ENCODE assay signal across 9 mouse cellular contexts in genomic region chr15:83025041-83025760, GRCm38 (mm10). TPM values are rescaled to one million over a fixed set of nuclear protein-coding genes. Genes with fewer than 3 reads are reported as not detected.
A peak's percentile ranks its signal among the peaks of the same experiment; 100 is the strongest.
DNase-seq lines count a peak whose midpoint lies in the region; ATAC-seq lines count a peak whose summit lies in the region.
"Had no signal": no experiment of that assay in that cellular context is flagged by ENCODE, and none has a peak within 500 bp of the region (broad histone marks: within the 10 kb centered on the region; RNA-seq: fewer than 3 reads in every experiment).

No protein-coding gene starts in this region.

- no peak for ATAC-seq in hindbrain, embryonic 11.5 days (ENCODE audit: low FRiP score)
- ATAC-seq in hindbrain, embryonic 12.5 days (ENCODE audit: low FRiP score), result no peak
- ATAC-seq in kidney, embryonic 16.5 days (ENCODE audit: low FRiP score, low TSS enrichment), result peak; percentile 80
- 0 out of 2 replicates have a peak, but pooled peaks have one; percentile 32 for ATAC-seq in neural tube, embryonic 13.5 days (ENCODE audit: low read depth)

- H3K4me1 ChIP-seq in hindbrain, embryonic 11.5 days (replicated peaks; ENCODE audit: control insufficient read depth, insufficient read depth, low read length), result peaks cover 15% of the 10 kb centered on the region
- peaks cover 29% of the 10 kb centered on the region for H3K4me1 ChIP-seq in hindbrain, embryonic 12.5 days
- H3K4me1 ChIP-seq in kidney, embryonic 16.5 days (ENCODE audit: insufficient read depth, low read length), result peaks cover 37% of the 10 kb centered on the region
- H3K4me1 ChIP-seq in neural tube, embryonic 13.5 days (replicated peaks), result peaks cover 34% of the 10 kb centered on the region

- no peaks in the 10 kb centered on the region for H3K36me3 ChIP-seq in hindbrain, embryonic 11.5 days (ENCODE audit: control insufficient read depth, insufficient read depth, low read length)
- no peaks in the 10 kb centered on the region for H3K36me3 ChIP-seq in hindbrain, embryonic 12.5 days
- H3K36me3 ChIP-seq in kidney, embryonic 16.5 days (ENCODE audit: insufficient read depth, low read length), result no peaks in the 10 kb centered on the region
- no peaks in the 10 kb centered on the region for H3K36me3 ChIP-seq in neural tube, embryonic 13.5 days

- WGBS in hindbrain, embryonic 11.5 days, result 23% methylated on average over 25 of the region's 25 CpGs
- 20% methylated on average over 25 of the region's 25 CpGs for WGBS in hindbrain, embryonic 12.5 days
- WGBS in kidney, embryonic 16.5 days, result 11% methylated on average over 25 of the region's 25 CpGs
- WGBS in neural tube, embryonic 13.5 days, result 15% methylated on average over 25 of the region's 25 CpGs

- H3K4me3 ChIP-seq in hindbrain, embryonic 11.5 days (ENCODE audit: low read depth, low read length), result no peak overlapping the region
- no peak overlapping the region for H3K4me3 ChIP-seq in hindbrain, embryonic 12.5 days
- no peak overlapping the region for H3K4me3 ChIP-seq in kidney, embryonic 16.5 days (ENCODE audit: low read length)
- no peak overlapping the region for H3K4me3 ChIP-seq in neural tube, embryonic 13.5 days

- peak; percentile 43 for DNase-seq in hindbrain, embryonic 11.5 days (ENCODE audit: low spot score)
- peak; percentile 80 for DNase-seq in forelimb bud, embryonic 11.5 days (ENCODE audit: low read depth, low spot score)
- no peak for DNase-seq in thymus, postnatal 14 days
- no peak for DNase-seq in urinary bladder, postnatal 4 days (ENCODE audit: low spot score in 2 of 2)
- DNase-seq in ovary, postnatal 10 days (ENCODE audit: low spot score), result no peak
- DNase-seq: adrenal gland, postnatal 10 days had no signal

- no peak overlapping the region for H3K4me2 ChIP-seq in hindbrain, embryonic 11.5 days (replicated peaks; ENCODE audit: low read depth, low read length)
- no peak overlapping the region for H3K4me2 ChIP-seq in hindbrain, embryonic 12.5 days (replicated peaks)
- H3K4me2 ChIP-seq in kidney, embryonic 16.5 days (replicated peaks; ENCODE audit: low read depth, low read length), result peak overlapping the region; percentile 23
- H3K4me2 ChIP-seq in neural tube, embryonic 13.5 days, result no peak overlapping the region

- 0 out of 2 replicates have a peak, but pooled peaks cover 2% of the 10 kb centered on the region for H3K27me3 ChIP-seq in hindbrain, embryonic 11.5 days (ENCODE audit: control insufficient read depth, insufficient read depth, low read length)
- peaks cover 25% of the 10 kb centered on the region for H3K27me3 ChIP-seq in hindbrain, embryonic 12.5 days
- H3K27me3 ChIP-seq in kidney, embryonic 16.5 days (ENCODE audit: insufficient read depth, low read length), result no peaks in the 10 kb centered on the region; the same call in 1 of the 2 replicates
- H3K27me3 ChIP-seq in neural tube, embryonic 13.5 days, result peaks cover 61% of the 10 kb centered on the region

- H3K27ac ChIP-seq in hindbrain, embryonic 11.5 days (ENCODE audit: low read depth, low read length), result no peak overlapping the region
- H3K27ac ChIP-seq in hindbrain, embryonic 12.5 days, result no peak overlapping the region
- 0 out of 2 replicates have a peak overlapping the region, but pooled peaks have one; percentile 35 for H3K27ac ChIP-seq in kidney, embryonic 16.5 days (ENCODE audit: low read length)
- 0 out of 2 replicates have a peak overlapping the region, but pooled peaks have one; percentile 5 for H3K27ac ChIP-seq in neural tube, embryonic 13.5 days (replicated peaks)

- no peaks in the 10 kb centered on the region for H3K9me3 ChIP-seq in hindbrain, embryonic 11.5 days (ENCODE audit: control insufficient read depth, low read length)
- H3K9me3 ChIP-seq in hindbrain, embryonic 12.5 days (replicated peaks), result no peaks in the 10 kb centered on the region
- H3K9me3 ChIP-seq in kidney, embryonic 16.5 days (ENCODE audit: low read length), result no peaks in the 10 kb centered on the region
- no peaks in the 10 kb centered on the region for H3K9me3 ChIP-seq in neural tube, embryonic 13.5 days

- no peak overlapping the region for H3K9ac ChIP-seq in hindbrain, embryonic 11.5 days (ENCODE audit: low read depth, low read length)
- no peak overlapping the region for H3K9ac ChIP-seq in hindbrain, embryonic 12.5 days
- H3K9ac ChIP-seq in kidney, embryonic 16.5 days (replicated peaks; ENCODE audit: low read length), result 0 out of 2 replicates have a peak overlapping the region, but pooled peaks have one; percentile 28
- no peak overlapping the region for H3K9ac ChIP-seq in neural tube, embryonic 13.5 days

RNA-seq across cellular contexts. Expression of gene Nfam1, which starts 7.9 kb away (rescaled TPM):
- polyA plus RNA-seq in hindbrain, embryonic 11.5 days (2014; fragmentation: Nextera tagmentation; extraction: Ambion mirVana), result 2.1 and 2.3 TPM in 2 replicates
- 1.9 and 2.2 TPM in 2 replicates for polyA plus RNA-seq in hindbrain, embryonic 12.5 days (2016; fragmentation: Nextera tagmentation; extraction: Ambion mirVana)
- polyA plus RNA-seq in kidney, embryonic 16.5 days (2015; fragmentation: Nextera tagmentation; extraction: Ambion mirVana), result 2.6 and 3.3 TPM in 2 replicates
- 2.4 and 2.6 TPM in 2 replicates for polyA plus RNA-seq in neural tube, embryonic 13.5 days (2015; fragmentation: Nextera tagmentation; extraction: Ambion mirVana)

RNA-seq across cellular contexts. Expression of gene Tcf20, which starts 37.5 kb away (rescaled TPM):
- 12.6 and 14.8 TPM in 2 replicates for polyA plus RNA-seq in hindbrain, embryonic 11.5 days (2014; fragmentation: Nextera tagmentation; extraction: Ambion mirVana)
- 12.4 and 14.0 TPM in 2 replicates for polyA plus RNA-seq in hindbrain, embryonic 12.5 days (2016; fragmentation: Nextera tagmentation; extraction: Ambion mirVana)
- polyA plus RNA-seq in kidney, embryonic 16.5 days (2015; fragmentation: Nextera tagmentation; extraction: Ambion mirVana), result 7.3 and 8.3 TPM in 2 replicates
- polyA plus RNA-seq in neural tube, embryonic 13.5 days (2015; fragmentation: Nextera tagmentation; extraction: Ambion mirVana), result 11.8 and 12.7 TPM in 2 replicates

Comparison
In these comparisons a context has a peak if more than half of its experiments do, and no peak if none do; other contexts are left out.
1. ATAC-seq: peak in kidney, embryonic 16.5 days (single experiment) and neural tube, embryonic 13.5 days (single experiment); none in hindbrain, embryonic 11.5 days (single experiment) and hindbrain, embryonic 12.5 days (single experiment).
2. DNase-seq: peak in hindbrain, embryonic 11.5 days (single experiment) and forelimb bud, embryonic 11.5 days (single experiment); none in thymus, postnatal 14 days (single experiment), urinary bladder, postnatal 4 days (0 of 2) and ovary, postnatal 10 days (single experiment).
3. H3K27ac ChIP-seq: peak in kidney, embryonic 16.5 days (single experiment) and neural tube, embryonic 13.5 days (single experiment); none in hindbrain, embryonic 11.5 days (single experiment) and hindbrain, embryonic 12.5 days (single experiment).